Mouse (Mus musculus) limb, embryonic 12.5 days (tissue): ENCODE measurements at regions not wholly inside any gene's neighbourhood (a gene's known extent, or its start where the extent isn't known, plus 50 kb on each side); places are given as distances from the start of the nearest gene placed in this dataset.

Experiments
- ATAC-seq: fragments of 200-750 bp; cut with Nextera tagmentation; 2 replicates; pipeline ENCODE4 v1.8.0; 2017; ENCODE audit warnings: low read depth, moderate TSS enrichment; ENCODE audit not compliant: insufficient number of reproducible peaks, insufficient read depth, low FRiP score, low TSS enrichment
- H3K27ac ChIP-seq: fragments of 300-500 bp; sonication (generic); 2 replicates; pipeline ENCODE4 v1.5.1; 2016; ENCODE audit warnings: mild to moderate bottlenecking, moderate library complexity
- H3K27me3 ChIP-seq: fragments of 300-500 bp; sonication (generic); 2 replicates; pipeline ENCODE4 v1.6.1; 2016; ENCODE audit warnings: mild to moderate bottlenecking, moderate library complexity
- H3K36me3 ChIP-seq: fragments of 300-500 bp; sonication (generic); 2 replicates; pipeline ENCODE4 v1.6.1; 2016; ENCODE audit warnings: mild to moderate bottlenecking, moderate library complexity
- H3K4me1 ChIP-seq: fragments of 300-500 bp; sonication (generic); replicated peaks from 2 replicates; pipeline ENCODE4 v1.6.1; 2016
- H3K4me2 ChIP-seq: fragments of 300-500 bp; sonication (generic); 2 replicates; pipeline ENCODE4 v1.6.1; 2016; ENCODE audit warnings: mild to moderate bottlenecking, moderate library complexity
- H3K4me3 ChIP-seq: fragments of 300-500 bp; sonication (generic); replicated peaks from 2 replicates; pipeline ENCODE4 v1.5.1; 2016; ENCODE audit warnings: mild to moderate bottlenecking
- H3K9ac ChIP-seq: fragments of 300-500 bp; sonication (generic); replicated peaks from 2 replicates; pipeline ENCODE4 v1.6.1; 2016; ENCODE audit warnings: mild to moderate bottlenecking, moderate library complexity
- H3K9me3 ChIP-seq: fragments of 300-500 bp; sonication (generic); 2 replicates; pipeline ENCODE4 v1.6.1; 2016; ENCODE audit warnings: mild to moderate bottlenecking, moderate library complexity
- WGBS: fragments of 180-500 bp; shearing (Covaris S2); methylation state at CpG from one replicate; pipeline ENCODE4 v1.1.7; 2016; 5-methylcytosine and 5-hydroxymethylcytosine counted together

DNA sequence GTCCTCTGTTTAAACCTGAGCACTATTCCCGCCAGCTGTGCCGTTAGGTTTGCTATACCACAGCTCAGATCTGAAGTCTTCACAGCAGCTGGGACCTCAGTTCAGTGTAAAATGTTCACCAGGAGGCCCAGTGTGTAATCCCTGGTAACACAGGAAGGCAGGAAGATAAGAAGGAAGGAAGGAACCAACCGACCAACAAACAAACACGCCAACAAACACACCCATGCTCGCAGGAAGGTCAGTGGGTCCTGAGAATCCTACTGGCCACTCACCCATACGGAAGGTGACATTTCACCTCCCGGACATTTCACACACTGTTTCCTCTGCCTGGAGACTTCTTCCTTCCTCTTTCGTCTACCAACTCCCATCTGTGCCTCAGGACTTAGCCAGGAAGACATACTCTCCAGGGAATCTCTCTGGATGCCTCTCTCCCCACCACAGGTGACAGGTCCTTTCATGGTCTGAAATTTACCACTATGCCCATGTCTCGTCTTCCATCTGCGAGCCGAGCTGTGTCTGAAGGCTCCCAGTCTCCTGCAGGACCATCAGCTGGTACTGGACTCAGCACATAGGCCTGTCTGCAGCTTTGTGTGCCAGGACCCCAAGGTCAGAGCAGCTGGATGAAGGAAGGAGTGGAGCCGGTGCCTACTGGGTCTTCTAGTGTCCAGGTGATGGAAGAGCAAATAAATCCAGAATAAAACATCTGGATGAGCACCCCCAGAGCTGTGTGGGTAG lies 61.1 kb upstream of the Xpa start:
- Histone ChIP-seq H3K9me3 (no peaks in the 10 kb centered on the region), H3K4me2 (no peak overlapping the region), H3K4me1 (no peaks in the 10 kb centered on the region), H3K4me3 (no peak overlapping the region), H3K36me3 (no peaks in the 10 kb centered on the region), H3K9ac (0 out of 2 replicates have a peak overlapping the region, but pooled peaks have one; percentile 18), H3K27me3 (no peaks in the 10 kb centered on the region; the same call in none of the 2 replicates), H3K27ac (no peak overlapping the region)
- ATAC-seq = no peak
- WGBS = 79% methylated on average over 12 of the region's 12 CpGs

GRCm38 (mm10) chr4:46258774-46259173 lies 62.7 kb upstream of the Xpa start:
- no peaks in the 10 kb centered on the region; the same call in none of the 2 replicates for H3K27me3 ChIP-seq
- ATAC-seq = no peak
- H3K27ac ChIP-seq = no peak overlapping the region
- no peaks in the 10 kb centered on the region for H3K4me1 ChIP-seq
- no peaks in the 10 kb centered on the region for H3K9me3 ChIP-seq
- no peak overlapping the region for H3K4me3 ChIP-seq
- H3K4me2 ChIP-seq = no peak overlapping the region
- 68% methylated on average over 5 of the region's 5 CpGs for WGBS
- no peaks in the 10 kb centered on the region for H3K36me3 ChIP-seq
- H3K9ac ChIP-seq = no peak overlapping the region

DNA sequence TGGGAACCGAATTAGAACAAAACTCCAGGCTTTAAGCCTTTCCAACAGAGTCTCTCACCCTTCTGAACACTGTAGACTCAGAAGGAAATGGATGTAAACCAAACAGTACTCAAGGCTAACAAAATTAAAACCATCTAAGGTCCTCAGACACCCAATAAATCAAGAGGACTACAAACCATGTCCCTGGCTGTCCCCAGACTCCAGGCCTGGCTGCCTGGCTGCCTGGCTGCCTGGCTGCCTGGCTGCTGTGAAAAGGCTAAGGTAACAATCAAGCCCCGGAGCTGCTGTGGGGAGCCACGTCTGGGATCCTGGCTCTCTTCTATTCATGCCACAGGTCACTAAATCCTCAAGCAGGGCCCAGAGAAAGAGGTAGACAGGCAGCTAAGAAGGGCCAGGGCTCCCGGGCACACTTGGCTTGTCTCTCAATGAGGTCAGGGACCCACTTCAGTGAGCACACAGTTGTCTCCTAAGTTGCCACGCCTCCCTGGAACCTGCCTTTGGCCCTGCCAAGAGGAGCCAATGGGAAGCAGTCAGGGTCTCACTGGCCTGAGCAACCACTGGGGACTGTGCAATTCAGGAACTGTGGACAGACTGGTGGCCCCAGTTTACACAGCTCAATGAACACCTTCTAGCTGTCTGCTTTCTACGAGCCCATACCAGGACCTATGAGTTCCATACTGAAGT lies 72.6 kb upstream of the Xpa start:
- no peak for ATAC-seq

DNA sequence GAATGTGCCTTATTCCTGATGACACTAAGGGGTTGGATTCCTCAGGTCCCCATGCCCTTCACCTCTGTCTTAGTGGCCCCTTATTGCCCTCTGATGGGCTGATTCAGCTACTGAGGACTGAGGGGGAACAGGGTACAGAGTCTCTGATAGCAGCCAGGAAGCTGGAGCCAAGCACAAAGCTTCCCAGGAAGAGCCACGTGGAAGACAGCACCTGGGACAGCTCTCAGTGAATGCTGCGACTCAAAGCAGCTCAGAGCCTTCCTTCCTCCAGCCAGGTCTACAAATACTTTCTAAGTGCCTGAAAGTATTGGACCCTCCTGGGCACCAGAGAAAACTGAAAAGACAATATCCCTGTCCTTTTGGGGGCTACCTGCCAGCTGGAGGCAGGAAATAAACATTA lies 72.3 kb upstream of the Foxe1 start:
- no peak overlapping the region for H3K27ac ChIP-seq
- H3K27me3 ChIP-seq = peaks cover 10% of the 10 kb centered on the region; the same call in 1 of the 2 replicates
- H3K4me1 ChIP-seq = peaks cover 18% of the 10 kb centered on the region
- WGBS = 2% methylated on average over 2 of the region's 2 CpGs
- no peaks in the 10 kb centered on the region for H3K9me3 ChIP-seq
- H3K4me3 ChIP-seq = no peak overlapping the region
- H3K9ac ChIP-seq = no peak overlapping the region
- no peaks in the 10 kb centered on the region for H3K36me3 ChIP-seq
- no peak overlapping the region for H3K4me2 ChIP-seq
- no peak for ATAC-seq

More for the DNA sequence above, 72.6 kb upstream of the Xpa start:
- 33% methylated on average over 6 of the region's 6 CpGs for WGBS
- Histone ChIP-seq H3K4me1 (peaks cover 18% of the 10 kb centered on the region), H3K4me3 (no peak overlapping the region), H3K27ac (0 out of 2 replicates have a peak overlapping the region, but pooled peaks have one; percentile 19), H3K9me3 (no peaks in the 10 kb centered on the region), H3K9ac (no peak overlapping the region), H3K4me2 (no peak overlapping the region), H3K27me3 (peaks cover 6% of the 10 kb centered on the region; the same call in 1 of the 2 replicates), H3K36me3 (no peaks in the 10 kb centered on the region)

- Histone ChIP-seq H3K9ac (no peak overlapping the region), H3K27ac (no peak overlapping the region), H3K4me3 (no peak overlapping the region), H3K36me3 (no peaks in the 10 kb centered on the region), H3K9me3 (no peaks in the 10 kb centered on the region), H3K27me3 (peaks cover 7% of the 10 kb centered on the region; the same call in 1 of the 2 replicates), H3K4me1 (peaks cover 21% of the 10 kb centered on the region), H3K4me2 (no peak overlapping the region)
- WGBS = 91% methylated on average over 3 of the region's 3 CpGs
- no peak for ATAC-seq
Measured at GRCm38 (mm10) chr4:46275773-46276172, 67.6 kb upstream of the Foxe1 start.

DNA sequence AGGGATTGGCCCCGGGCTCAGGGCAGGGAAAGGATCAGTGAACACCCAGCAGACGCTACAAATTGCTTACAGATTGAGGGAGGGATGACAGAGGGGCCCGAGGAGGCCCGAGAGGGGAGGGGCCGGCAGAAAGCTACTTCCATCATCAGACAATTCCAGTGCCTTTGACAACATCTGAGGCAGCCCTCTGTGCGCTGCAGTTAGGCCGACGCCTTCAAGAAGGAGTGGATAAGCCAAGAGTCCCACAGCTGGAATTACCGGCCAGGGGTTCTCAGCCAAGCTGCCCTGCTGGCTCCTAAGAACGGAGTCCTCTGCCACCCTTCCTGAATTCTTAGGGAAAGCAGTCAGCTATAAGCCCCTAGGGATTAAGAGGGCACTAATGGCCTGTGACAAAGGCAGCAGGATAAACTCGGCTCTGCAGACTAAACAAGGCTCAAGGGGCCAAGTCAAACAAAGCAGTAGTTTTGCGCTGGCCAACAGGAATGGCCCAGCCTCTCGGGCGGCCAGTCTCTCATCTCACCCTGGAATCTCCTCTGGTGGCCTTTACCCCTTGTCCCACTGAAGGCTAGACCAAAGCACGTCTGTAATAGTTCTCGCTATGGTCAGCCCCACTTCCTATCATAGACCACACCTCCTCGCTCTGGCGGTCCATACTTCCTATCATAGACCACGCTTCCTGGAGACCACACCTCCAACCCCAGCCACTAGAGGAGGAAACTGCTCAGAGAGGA lies 66.4 kb upstream of the Foxe1 start:
- Histone ChIP-seq H3K4me1 (peaks cover 21% of the 10 kb centered on the region), H3K27me3 (peaks cover 7% of the 10 kb centered on the region), H3K36me3 (no peaks in the 10 kb centered on the region), H3K27ac (peak overlapping the region; percentile 59), H3K4me2 (peak overlapping the region; percentile 29), H3K9me3 (no peaks in the 10 kb centered on the region), H3K4me3 (no peak overlapping the region), H3K9ac (no peak overlapping the region)
- ATAC-seq = no peak; the same call in 1 of the 2 replicates
- 9% methylated on average over 19 of the region's 19 CpGs for WGBS

DNA sequence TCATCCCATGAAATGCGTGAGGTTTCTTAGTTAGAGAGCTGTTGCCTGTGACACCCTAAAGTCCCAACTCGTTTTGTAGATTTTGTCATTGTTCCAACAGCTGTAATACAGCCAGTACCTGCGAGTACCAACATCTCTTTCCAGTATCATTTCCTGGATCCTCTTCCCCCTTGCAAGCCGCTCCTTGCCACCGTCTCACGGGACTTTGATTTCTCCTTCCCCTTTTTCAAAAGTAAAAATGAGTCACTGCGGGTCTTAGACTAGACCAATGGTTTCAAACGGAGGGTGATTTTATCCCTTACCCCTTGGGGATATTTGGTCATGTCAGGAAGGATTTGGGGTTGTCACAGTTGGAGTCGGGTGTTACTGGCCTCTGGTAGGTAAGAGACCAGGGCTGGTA lies 56.5 kb upstream of the Foxe1 start:
- Histone ChIP-seq H3K9ac (no peak overlapping the region), H3K4me1 (no peaks in the 10 kb centered on the region), H3K9me3 (peaks cover 7% of the 10 kb centered on the region; the same call in 1 of the 2 replicates), H3K4me2 (no peak overlapping the region), H3K27me3 (peaks cover 7% of the 10 kb centered on the region; the same call in 1 of the 2 replicates), H3K4me3 (no peak overlapping the region), H3K36me3 (no peaks in the 10 kb centered on the region), H3K27ac (no peak overlapping the region)
- ATAC-seq = no peak
- 92% methylated on average over 9 of the region's 9 CpGs for WGBS

- H3K9ac ChIP-seq = no peak overlapping the region
- peaks cover 17% of the 10 kb centered on the region for H3K27me3 ChIP-seq
- no peak overlapping the region for H3K27ac ChIP-seq
- peaks cover 7% of the 10 kb centered on the region; the same call in 1 of the 2 replicates for H3K9me3 ChIP-seq
- WGBS = 44% methylated on average over 10 of the region's 10 CpGs
- H3K36me3 ChIP-seq = no peaks in the 10 kb centered on the region
- ATAC-seq = no peak
- H3K4me3 ChIP-seq = no peak overlapping the region
- no peak overlapping the region for H3K4me2 ChIP-seq
- H3K4me1 ChIP-seq = no peaks in the 10 kb centered on the region
Measured at GRCm38 (mm10) chr4:46291620-46292254, 51.7 kb upstream of the Foxe1 start.
